Mouse (Mus musculus): ENCODE measurements around the gene Tgfb3. TPM values are rescaled to one million over a fixed set of nuclear protein-coding genes. Genes with fewer than 3 reads are reported as not detected.

Gene Tgfb3
- polyA plus RNA-seq, 1 experiment from 2014 or later: 27.5 TPM

- ATAC-seq (ENCODE audit: insufficient number of reproducible peaks, insufficient read depth, low FRiP score, low read depth): no peak
- Histone ChIP-seq H3K9ac (replicated peaks; ENCODE audit: low read depth, low read length) (no peak overlapping the region), H3K4me3 (ENCODE audit: low read depth, low read length) (no peak overlapping the region), H3K27ac (ENCODE audit: low read length) (no peak overlapping the region), H3K4me1 (ENCODE audit: control insufficient read depth, insufficient read depth, low read length) (no peaks in the 10 kb centered on the region), H3K36me3 (ENCODE audit: control insufficient read depth, insufficient read depth, low read length) (no peaks in the 10 kb centered on the region), H3K9me3 (ENCODE audit: control insufficient read depth, low read depth, low read length) (no peaks in the 10 kb centered on the region), H3K27me3 (ENCODE audit: control insufficient read depth, insufficient read depth, low read length) (no peaks in the 10 kb centered on the region), H3K4me2 (replicated peaks; ENCODE audit: low read depth, low read length) (no peak overlapping the region)
- 65% methylated on average over 18 of the region's 18 CpGs for WGBS
These were observed 12.8 kb upstream of the Tgfb3 start for GRCm38 (mm10) chr12:86091601-86092132.

- no peak overlapping the region for H3K27ac ChIP-seq (ENCODE audit: low read length)
- no peak for ATAC-seq (ENCODE audit: insufficient number of reproducible peaks, insufficient read depth, low FRiP score, low read depth)
- no peaks in the 10 kb centered on the region for H3K9me3 ChIP-seq (ENCODE audit: control insufficient read depth, low read depth, low read length)
- no peak overlapping the region for H3K9ac ChIP-seq (replicated peaks; ENCODE audit: low read depth, low read length)
- 74% methylated on average over 4 of the region's 4 CpGs for WGBS
- H3K4me1 ChIP-seq (ENCODE audit: control insufficient read depth, insufficient read depth, low read length): no peaks in the 10 kb centered on the region
- H3K4me2 ChIP-seq (replicated peaks; ENCODE audit: low read depth, low read length): no peak overlapping the region
- H3K36me3 ChIP-seq (ENCODE audit: control insufficient read depth, insufficient read depth, low read length): no peaks in the 10 kb centered on the region
- H3K27me3 ChIP-seq (ENCODE audit: control insufficient read depth, insufficient read depth, low read length): no peaks in the 10 kb centered on the region
- no peak overlapping the region for H3K4me3 ChIP-seq (ENCODE audit: low read depth, low read length)
These were observed 11.9 kb upstream of the Tgfb3 start for GRCm38 (mm10) chr12:86090764-86091163.

- no peak for ATAC-seq (ENCODE audit: insufficient number of reproducible peaks, insufficient read depth, low FRiP score, low read depth)
- H3K36me3 ChIP-seq (ENCODE audit: control insufficient read depth, insufficient read depth, low read length): no peaks in the 10 kb centered on the region
- peaks cover 4% of the 10 kb centered on the region for H3K4me1 ChIP-seq (ENCODE audit: control insufficient read depth, insufficient read depth, low read length)
- no peak overlapping the region for H3K4me2 ChIP-seq (replicated peaks; ENCODE audit: low read depth, low read length)
- H3K27ac ChIP-seq (ENCODE audit: low read length): no peak overlapping the region
- no peak overlapping the region for H3K9ac ChIP-seq (replicated peaks; ENCODE audit: low read depth, low read length)
- no peaks in the 10 kb centered on the region for H3K9me3 ChIP-seq (ENCODE audit: control insufficient read depth, low read depth, low read length)
- no peaks in the 10 kb centered on the region for H3K27me3 ChIP-seq (ENCODE audit: control insufficient read depth, insufficient read depth, low read length)
- 82% methylated on average over 7 of the region's 7 CpGs for WGBS
- no peak overlapping the region for H3K4me3 ChIP-seq (ENCODE audit: low read depth, low read length)
These were observed 9.2 kb upstream of the Tgfb3 start for GRCm38 (mm10) chr12:86088042-86088441.

- Histone ChIP-seq H3K4me3 (ENCODE audit: low read depth, low read length) (no peak overlapping the region), H3K9me3 (ENCODE audit: control insufficient read depth, low read depth, low read length) (no peaks in the 10 kb centered on the region), H3K36me3 (ENCODE audit: control insufficient read depth, insufficient read depth, low read length) (no peaks in the 10 kb centered on the region), H3K4me2 (replicated peaks; ENCODE audit: low read depth, low read length) (no peak overlapping the region), H3K4me1 (ENCODE audit: control insufficient read depth, insufficient read depth, low read length) (peaks cover 5% of the 10 kb centered on the region), H3K9ac (replicated peaks; ENCODE audit: low read depth, low read length) (no peak overlapping the region), H3K27ac (ENCODE audit: low read length) (no peak overlapping the region), H3K27me3 (ENCODE audit: control insufficient read depth, insufficient read depth, low read length) (no peaks in the 10 kb centered on the region)
- no peak for ATAC-seq (ENCODE audit: insufficient number of reproducible peaks, insufficient read depth, low FRiP score, low read depth)
- 46% methylated on average over 8 of the region's 8 CpGs for WGBS
These were observed 7.7 kb upstream of the Tgfb3 start for GRCm38 (mm10) chr12:86086550-86086949.

GRCm38 (mm10) chr12:86085873-86086272 lies 7.0 kb upstream of the Tgfb3 start:
- no peaks in the 10 kb centered on the region for H3K9me3 ChIP-seq (ENCODE audit: control insufficient read depth, low read depth, low read length)
- no peaks in the 10 kb centered on the region for H3K27me3 ChIP-seq (ENCODE audit: control insufficient read depth, insufficient read depth, low read length)
- H3K9ac ChIP-seq (replicated peaks; ENCODE audit: low read depth, low read length): no peak overlapping the region
- H3K4me1 ChIP-seq (ENCODE audit: control insufficient read depth, insufficient read depth, low read length): peaks cover 5% of the 10 kb centered on the region
- H3K4me2 ChIP-seq (replicated peaks; ENCODE audit: low read depth, low read length): no peak overlapping the region
- 89% methylated on average over 7 of the region's 7 CpGs for WGBS
- H3K4me3 ChIP-seq (ENCODE audit: low read depth, low read length): no peak overlapping the region
- H3K27ac ChIP-seq (ENCODE audit: low read length): no peak overlapping the region
- ATAC-seq (ENCODE audit: insufficient number of reproducible peaks, insufficient read depth, low FRiP score, low read depth): no peak
- no peaks in the 10 kb centered on the region for H3K36me3 ChIP-seq (ENCODE audit: control insufficient read depth, insufficient read depth, low read length)

GRCm38 (mm10) chr12:86082481-86083012 lies 3.7 kb upstream of the Tgfb3 start, which contains the start of gene Ift43:
Gene Ift43, plus strand, starts transcription at chr12:86082541.
- no peaks in the 10 kb centered on the region for H3K9me3 ChIP-seq (ENCODE audit: control insufficient read depth, low read depth, low read length)
- no peak within 1 kb of the TSS for H3K27ac ChIP-seq (ENCODE audit: low read length)
- peak; percentile 25; the same call in 1 of the 2 replicates for ATAC-seq (ENCODE audit: insufficient number of reproducible peaks, insufficient read depth, low FRiP score, low read depth)
- peaks cover 11% of the 10 kb centered on the region for H3K4me1 ChIP-seq (ENCODE audit: control insufficient read depth, insufficient read depth, low read length)
- peak within 1 kb of the TSS; percentile 36; the same call in 1 of the 2 replicates for H3K9ac ChIP-seq (replicated peaks; ENCODE audit: low read depth, low read length)
- H3K4me3 ChIP-seq (ENCODE audit: low read depth, low read length): peak within 1 kb of the TSS; percentile 45
- H3K27me3 ChIP-seq (ENCODE audit: control insufficient read depth, insufficient read depth, low read length): no peaks in the 10 kb centered on the region
- under 1% methylated on average over 35 of the region's 35 CpGs for WGBS
- no peaks in the 10 kb centered on the region for H3K36me3 ChIP-seq (ENCODE audit: control insufficient read depth, insufficient read depth, low read length)
- H3K4me2 ChIP-seq (replicated peaks; ENCODE audit: low read depth, low read length): peak within 1 kb of the TSS; percentile 69

- peak; percentile 58 for ATAC-seq (ENCODE audit: insufficient number of reproducible peaks, insufficient read depth, low FRiP score, low read depth)
- H3K4me2 ChIP-seq (replicated peaks; ENCODE audit: low read depth, low read length): peak overlapping the region; percentile 48
- H3K9me3 ChIP-seq (ENCODE audit: control insufficient read depth, low read depth, low read length): no peaks in the 10 kb centered on the region
- under 1% methylated on average over 31 of the region's 31 CpGs for WGBS
- H3K27me3 ChIP-seq (ENCODE audit: control insufficient read depth, insufficient read depth, low read length): no peaks in the 10 kb centered on the region
- peaks cover 15% of the 10 kb centered on the region for H3K4me1 ChIP-seq (ENCODE audit: control insufficient read depth, insufficient read depth, low read length)
- H3K9ac ChIP-seq (replicated peaks; ENCODE audit: low read depth, low read length): peak overlapping the region; percentile 37; the same call in 1 of the 2 replicates
- H3K27ac ChIP-seq (ENCODE audit: low read length): peak overlapping the region; percentile 89
- H3K36me3 ChIP-seq (ENCODE audit: control insufficient read depth, insufficient read depth, low read length): no peaks in the 10 kb centered on the region
- H3K4me3 ChIP-seq (ENCODE audit: low read depth, low read length): peak overlapping the region; percentile 37
These were observed 394 bp upstream of the Tgfb3 start for GRCm38 (mm10) chr12:86079202-86079667.

GRCm38 (mm10) chr12:86078176-86078552 lies 677 bp downstream of the Tgfb3 start:
- H3K27me3 ChIP-seq (ENCODE audit: control insufficient read depth, insufficient read depth, low read length): no peaks in the 10 kb centered on the region
- peak overlapping the region; percentile 48 for H3K4me2 ChIP-seq (replicated peaks; ENCODE audit: low read depth, low read length)
- H3K4me3 ChIP-seq (ENCODE audit: low read depth, low read length): peak overlapping the region; percentile 37
- peak overlapping the region; percentile 37 for H3K9ac ChIP-seq (replicated peaks; ENCODE audit: low read depth, low read length)
- 10% methylated on average over 9 of the region's 9 CpGs for WGBS
- peaks cover 13% of the 10 kb centered on the region for H3K4me1 ChIP-seq (ENCODE audit: control insufficient read depth, insufficient read depth, low read length)
- no peaks in the 10 kb centered on the region for H3K36me3 ChIP-seq (ENCODE audit: control insufficient read depth, insufficient read depth, low read length)
- ATAC-seq (ENCODE audit: insufficient number of reproducible peaks, insufficient read depth, low FRiP score, low read depth): no peak
- H3K9me3 ChIP-seq (ENCODE audit: control insufficient read depth, low read depth, low read length): no peaks in the 10 kb centered on the region
- H3K27ac ChIP-seq (ENCODE audit: low read length): peak overlapping the region; percentile 89

All from stomach, embryonic 14.5 days (tissue).